Comparison of ENCODE assay signal across 11 mouse cellular contexts in the genomic region with DNA sequence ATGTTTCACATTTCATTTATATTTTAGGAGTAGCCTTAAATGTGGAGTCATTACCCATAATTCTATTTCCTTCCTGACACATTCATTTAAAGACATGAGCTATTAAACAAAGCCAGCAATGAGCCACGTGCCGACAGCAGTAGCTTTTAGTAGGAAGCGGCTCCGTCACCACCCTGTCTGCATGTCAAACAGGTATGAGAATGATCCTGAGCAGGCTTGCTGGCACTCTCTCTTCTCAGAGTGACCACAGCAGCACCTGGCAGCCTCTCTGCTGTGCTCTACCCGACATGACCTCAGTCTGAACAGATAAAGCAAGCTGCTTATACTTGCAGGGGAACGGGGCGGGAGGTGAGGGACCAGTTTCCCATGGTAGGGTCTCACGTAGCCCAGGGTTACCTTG. TPM values are rescaled to one million over a fixed set of nuclear protein-coding genes. Genes with fewer than 3 reads are reported as not detected.
A peak's percentile ranks its signal among the peaks of the same experiment; 100 is the strongest.
DNase-seq lines count a peak whose midpoint lies in the region; ATAC-seq lines count a peak whose summit lies in the region.
"Had no signal": no experiment of that assay in that cellular context is flagged by ENCODE, and none has a peak within 500 bp of the region (broad histone marks: within the 10 kb centered on the region; RNA-seq: fewer than 3 reads in every experiment).

No protein-coding gene starts in this region.

- DNase-seq in cerebellum, postnatal 25 days, result peak; percentile 47 to 49
- no peak for DNase-seq in cerebellum, postnatal 4 days (ENCODE audit: low spot score in 2 of 2)
- DNase-seq in left cerebral cortex, postnatal 14 days (ENCODE audit: low spot score in 2 of 2), result peak; percentile 57 to 67
- no peak for DNase-seq in left cerebral cortex, postnatal 10 days (ENCODE audit: extremely low spot score in 1 of 2, low spot score in 2 of 2)
- peak; percentile 43 to 59 for DNase-seq in heart, adult 9 months (ENCODE audit: low spot score in 2 of 2)
- peak; percentile 15 for DNase-seq in skeletal muscle tissue, adult 2 months (ENCODE audit: low read depth, low spot score)
- DNase-seq in kidney, postnatal 36 days, result no peak
- DNase-seq: layer of hippocampus, postnatal 36 days; lung, postnatal 14 days had no signal

- intact Hi-C loops in left cerebral cortex, postnatal 14 days (cut with DNase I), result loop anchor here (10.0 kb wide), 1 partner anchor 51 kb away; a partner anchor contains a TSS
- intact Hi-C loops in left cerebral cortex, postnatal 10 days (cut with DNase I), result loop anchor here (10.0 kb wide), 1 partner anchor 51 kb away; a partner anchor contains a TSS

- ATAC-seq in megakaryocyte progenitor cell, adult 5-6 weeks (replicated peaks; ENCODE audit: poor library complexity), result no peak
- ATAC-seq: midbrain, embryonic 16.5 days had no signal

RNA-seq across cellular contexts. Expression of a gene that starts 54.0 kb away (rescaled TPM):
- 10 to 100 TPM; 43.2 to 47.3 TPM for total RNA-seq in left cerebral cortex, postnatal 14 days (2021)
- total RNA-seq in left cerebral cortex, postnatal 10 days (2021), result 10 to 100 TPM; 60.3 to 67.5 TPM
- 1.7 and 3.7 TPM in 2 replicates for total RNA-seq in megakaryocyte progenitor cell, adult 5-6 weeks (2015)
- total RNA-seq in megakaryocyte progenitor cell, adult 5-6 weeks (2017), result 1.5 and 1.7 TPM in 2 replicates

Comparison
In these comparisons a context has a peak if more than half of its experiments do, and no peak if none do; other contexts are left out.
1. DNase-seq: peak in cerebellum, postnatal 25 days (2 of 2), left cerebral cortex, postnatal 14 days (2 of 2), heart, adult 9 months (2 of 2) and skeletal muscle tissue, adult 2 months (single experiment); none in cerebellum, postnatal 4 days (0 of 2), left cerebral cortex, postnatal 10 days (0 of 2) and kidney, postnatal 36 days (0 of 2).
2. RNA of a gene that starts 54.0 kb away (total RNA-seq): 60.3 to 67.5 TPM in left cerebral cortex, postnatal 10 days and 43.2 to 47.3 TPM in left cerebral cortex, postnatal 14 days; 1.5 to 3.7 TPM in megakaryocyte progenitor cell, adult 5-6 weeks; every median in the first group is over 4 times any median in the second.